Mouse (Mus musculus) ES-Bruce4 (cell line): ENCODE measurements around the gene Atraid. TPM values are rescaled to one million over a fixed set of nuclear protein-coding genes. Genes with fewer than 3 reads are reported as not detected.
A peak's percentile ranks its signal among the peaks of the same experiment; 100 is the strongest.
"Not testable (repeated sequence)": the region's sequence is repeated elsewhere in the genome, so short reads cannot be mapped to it uniquely, and the experiment has no call there.

Experiments
- H3K27ac ChIP-seq: 2 replicates; pipeline ENCODE4 v1.5.1; 2012; ENCODE audit warnings: low read length, inconsistent platforms; ENCODE audit not compliant: insufficient read depth
- H3K27me3 ChIP-seq: 2 replicates; pipeline ENCODE4 v1.6.1; 2012; ENCODE audit warnings: mild to moderate bottlenecking, low read length, inconsistent platforms; ENCODE audit not compliant: control insufficient read depth, poor library complexity, insufficient read depth, severe bottlenecking
- H3K36me3 ChIP-seq: 2 replicates; pipeline ENCODE4 v1.6.1; 2012; ENCODE audit warnings: inconsistent platforms, mild to moderate bottlenecking, low read length, moderate library complexity; ENCODE audit not compliant: control insufficient read depth, poor library complexity, insufficient read depth, severe bottlenecking
- H3K4me1 ChIP-seq: one replicate; pipeline ENCODE4 v1.8.1; 2011; ENCODE audit warnings: low read length; ENCODE audit not compliant: control insufficient read depth, insufficient read depth
- H3K4me3 ChIP-seq: 2 replicates; pipeline ENCODE4 v1.5.1; 2011; ENCODE audit warnings: low read depth, mild to moderate bottlenecking, low read length
- H3K9ac ChIP-seq: 2 replicates; pipeline ENCODE4 v1.6.1; 2012; ENCODE audit warnings: low read depth, mild to moderate bottlenecking, inconsistent platforms; ENCODE audit not compliant: poor library complexity, severe bottlenecking
- H3K9me3 ChIP-seq: replicated peaks from 2 replicates; pipeline ENCODE4 v1.6.1; 2012; ENCODE audit warnings: mild to moderate bottlenecking, low read length, inconsistent platforms; ENCODE audit not compliant: control insufficient read depth, poor library complexity, insufficient read depth, severe bottlenecking
- CTCF ChIP-seq: IDR thresholded peaks from one replicate; pipeline ENCODE4 v1.8.1; 2011; ENCODE audit warnings: low read depth, low read length
- EP300 ChIP-seq: IDR thresholded peaks from 2 replicates; pipeline ENCODE4 v1.6.1; 2011; ENCODE audit warnings: low read depth, low read length; ENCODE audit not compliant: insufficient read depth
- POLR2A ChIP-seq: IDR thresholded peaks from one replicate; pipeline ENCODE4 v1.8.1; 2011; ENCODE audit warnings: low read length; ENCODE audit not compliant: insufficient read depth
- polyA plus RNA-seq: library from polyadenylated mRNA; stranded (reverse); fragments of >200 nt; gene quantifications from 2 replicates; pipeline ENCODE4 v1.2.4, GENCODE M21; 2011; ENCODE audit warnings: low read depth; ENCODE audit not compliant: missing spikeins, insufficient read depth, insufficient read length

Atraid gene
- polyA plus RNA-seq, 1 experiment, result 28.6 TPM

GRCm38 (mm10) chr5:31030926-31031325 is 17.2 kb upstream of the Atraid start:
- no peaks in the 10 kb centered on the region for H3K36me3 ChIP-seq
- no peak overlapping the region for H3K27ac ChIP-seq
- H3K4me1 ChIP-seq, result no peaks in the 10 kb centered on the region
- H3K27me3 ChIP-seq, result no peaks in the 10 kb centered on the region
- no peaks in the 10 kb centered on the region for H3K9me3 ChIP-seq
- H3K9ac ChIP-seq, result no peak overlapping the region
- H3K4me3 ChIP-seq, result no peak overlapping the region
- TF ChIP-seq EP300 (no peak), POLR2A (no peak), CTCF (no peak)

- Histone ChIP-seq H3K9ac (no peak overlapping the region), H3K9me3 (no peaks in the 10 kb centered on the region), H3K27ac (no peak overlapping the region), H3K4me1 (no peaks in the 10 kb centered on the region), H3K4me3 (no peak overlapping the region), H3K36me3 (0 out of 2 replicates have a peak, but pooled peaks cover 2% of the 10 kb centered on the region), H3K27me3 (no peaks in the 10 kb centered on the region)
- TF ChIP-seq POLR2A (no peak), EP300 (no peak), CTCF (no peak)
Observed at GRCm38 (mm10) chr5:31031508-31031907, 16.6 kb upstream of the Atraid start.

GRCm38 (mm10) chr5:31034669-31035068 is 13.4 kb upstream of the Atraid start:
- Histone ChIP-seq H3K27ac (no peak overlapping the region), H3K27me3 (no peaks in the 10 kb centered on the region), H3K4me3 (no peak overlapping the region), H3K9ac (no peak overlapping the region), H3K4me1 (no peaks in the 10 kb centered on the region), H3K36me3 (0 out of 2 replicates have a peak, but pooled peaks cover 2% of the 10 kb centered on the region), H3K9me3 (no peaks in the 10 kb centered on the region)
- no peak for TF ChIP-seq POLR2A

GRCm38 (mm10) chr5:31036556-31036955 is 11.6 kb upstream of the Atraid start:
- not testable (repeated sequence) for H3K9ac ChIP-seq, H3K4me3 ChIP-seq, H3K9me3 ChIP-seq, H3K27ac ChIP-seq, H3K27me3 ChIP-seq, H3K4me1 ChIP-seq, H3K36me3 ChIP-seq
- TF ChIP-seq EP300, result 0 out of 2 replicates have a peak, but pooled peaks have one; percentile 5

GRCm38 (mm10) chr5:31038171-31038845 is 9.8 kb upstream of the Atraid start:
- H3K27me3 ChIP-seq, result no peaks in the 10 kb centered on the region
- H3K27ac ChIP-seq, result no peak overlapping the region
- no peak overlapping the region for H3K9ac ChIP-seq
- H3K36me3 ChIP-seq, result peaks cover 2% of the 10 kb centered on the region
- TF ChIP-seq CTCF (no peak), POLR2A (no peak), EP300 (no peak)
- no peaks in the 10 kb centered on the region for H3K9me3 ChIP-seq
- no peaks in the 10 kb centered on the region for H3K4me1 ChIP-seq
- H3K4me3 ChIP-seq, result no peak overlapping the region

- no peaks in the 10 kb centered on the region for H3K9me3 ChIP-seq
- H3K4me1 ChIP-seq, result no peaks in the 10 kb centered on the region
- TF ChIP-seq CTCF (no peak), EP300 (no peak), POLR2A (no peak)
- no peak overlapping the region for H3K4me3 ChIP-seq
- no peaks in the 10 kb centered on the region; the same call in none of the 2 replicates for H3K36me3 ChIP-seq
- no peaks in the 10 kb centered on the region for H3K27me3 ChIP-seq
- H3K9ac ChIP-seq, result no peak overlapping the region
- H3K27ac ChIP-seq, result no peak overlapping the region
Observed at GRCm38 (mm10) chr5:31046416-31046815, 1.7 kb upstream of the Atraid start.
